Mouse (Mus musculus): ENCODE data around the gene Zmiz1.

DNA sequence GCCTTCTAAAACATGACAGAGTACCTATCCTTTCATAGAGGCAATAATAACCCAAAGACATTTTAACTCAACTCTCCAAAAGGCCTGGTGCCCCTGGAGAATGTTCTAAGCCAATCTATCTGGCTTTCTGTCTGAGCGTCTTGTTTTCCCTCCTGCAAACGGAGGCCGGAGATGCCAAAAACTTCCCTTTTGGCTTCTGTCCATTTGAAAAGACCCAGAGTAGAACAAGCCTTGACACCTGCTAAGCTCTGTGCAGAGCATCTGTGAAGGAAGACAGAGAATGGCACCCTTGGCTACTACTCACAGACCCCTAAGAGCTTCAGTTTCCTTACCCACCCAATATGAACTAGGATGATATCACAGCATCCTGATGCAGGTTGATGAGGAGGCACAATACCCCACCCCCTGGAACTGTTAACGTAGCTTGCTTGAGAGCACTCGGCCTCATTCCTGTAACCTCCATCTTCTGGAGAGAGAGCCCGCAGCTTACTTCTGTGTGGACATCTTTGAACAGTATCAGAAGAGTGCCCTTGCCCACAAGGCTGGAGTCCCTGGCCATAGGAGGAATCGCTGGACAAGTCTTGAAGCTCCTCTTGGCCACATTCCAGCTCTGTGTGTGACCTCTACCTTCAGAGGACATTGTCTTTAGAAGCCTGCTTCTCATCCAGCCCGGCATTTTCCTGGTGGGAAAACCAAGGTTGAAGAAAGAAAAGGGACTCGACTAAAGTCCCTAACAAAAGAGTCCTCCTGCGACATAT, 9.1 kb downstream of the Zmiz1 start:
- no peak for TF ChIP-seq CTCF (IDR thresholded peaks at IDR 0.05; ENCODE audit: insufficient read depth, low read length)
- TF ChIP-seq POLR2A (IDR thresholded peaks at IDR 0.05; ENCODE audit: borderline replicate concordance, extremely low read depth, low read depth, low read length): no peak
